Mouse (Mus musculus) embryonic facial prominence, embryonic 15.5 days (tissue): ENCODE results near the gene Brinp1. TPM values are rescaled to one million over a fixed set of nuclear protein-coding genes. Genes with fewer than 3 reads are reported as not detected.
"Not testable (repeated sequence)": the region's sequence is repeated elsewhere in the genome, so short reads cannot be mapped to it uniquely, and the experiment has no call there.

Experiments
- ATAC-seq: fragments of 200-750 bp; cut with Nextera tagmentation; 2 replicates; pipeline ENCODE4 v1.8.0; 2017; ENCODE audit warnings: low read depth, moderate TSS enrichment; ENCODE audit not compliant: insufficient number of reproducible peaks, low FRiP score, low TSS enrichment
- H3K27ac ChIP-seq: fragments of 300-500 bp; sonication (generic); replicated peaks from 2 replicates; pipeline ENCODE4 v1.5.1; 2015; ENCODE audit warnings: mild to moderate bottlenecking, inconsistent platforms
- H3K27me3 ChIP-seq: fragments of 300-500 bp; sonication (generic); 2 replicates; pipeline ENCODE4 v1.6.1; 2015; ENCODE audit warnings: inconsistent platforms
- H3K36me3 ChIP-seq: fragments of 300-500 bp; sonication (generic); 2 replicates; pipeline ENCODE4 v1.6.1; 2015; ENCODE audit warnings: mild to moderate bottlenecking, inconsistent platforms
- H3K4me1 ChIP-seq: fragments of 300-500 bp; sonication (generic); 2 replicates; pipeline ENCODE4 v1.6.1; 2015; ENCODE audit warnings: inconsistent platforms
- H3K4me2 ChIP-seq: fragments of 300-500 bp; sonication (generic); replicated peaks from 2 replicates; pipeline ENCODE4 v1.6.1; 2015; ENCODE audit warnings: mild to moderate bottlenecking, inconsistent platforms
- H3K4me3 ChIP-seq: fragments of 300-500 bp; sonication (generic); replicated peaks from 2 replicates; pipeline ENCODE4 v1.5.1; 2015; ENCODE audit warnings: mild to moderate bottlenecking, inconsistent platforms
- H3K9ac ChIP-seq: fragments of 300-500 bp; sonication (generic); 2 replicates; pipeline ENCODE4 v1.6.1; 2015; ENCODE audit warnings: inconsistent platforms
- H3K9me3 ChIP-seq: fragments of 300-500 bp; sonication (generic); replicated peaks from 2 replicates; pipeline ENCODE4 v1.6.1; 2016; ENCODE audit warnings: inconsistent platforms
- WGBS: fragments of 180-500 bp; shearing (Covaris S2); methylation state at CpG from one replicate; pipeline ENCODE4 v1.1.7; 2015; 5-methylcytosine and 5-hydroxymethylcytosine counted together
- polyA plus RNA-seq: library from polyadenylated mRNA; unstranded; fragments of >200 nt; fragmentation: Nextera tagmentation; extraction: Ambion mirVana; gene quantifications from 2 replicates; pipeline ENCODE4 v1.2.1, GENCODE M21; 2015

The Brinp1 gene
- polyA plus RNA-seq, 1 experiment from 2014 or later = 11.0 TPM

GRCm38 (mm10) chr4:68910942-68911341 is 43.3 kb downstream of the Brinp1 start:
- no peak overlapping the region for H3K4me3 ChIP-seq
- no peaks in the 10 kb centered on the region; the same call in 1 of the 2 replicates for H3K4me1 ChIP-seq
- WGBS = 35% methylated on average over 3 of the region's 3 CpGs
- H3K4me2 ChIP-seq = no peak overlapping the region
- no peaks in the 10 kb centered on the region for H3K27me3 ChIP-seq
- no peaks in the 10 kb centered on the region for H3K9me3 ChIP-seq
- no peak for ATAC-seq
- H3K36me3 ChIP-seq = no peaks in the 10 kb centered on the region
- H3K9ac ChIP-seq = no peak overlapping the region
- no peak overlapping the region for H3K27ac ChIP-seq

- Histone ChIP-seq H3K4me1 (no peaks in the 10 kb centered on the region; the same call in 1 of the 2 replicates), H3K9me3 (no peaks in the 10 kb centered on the region), H3K9ac (no peak overlapping the region), H3K27me3 (no peaks in the 10 kb centered on the region), H3K27ac (no peak overlapping the region), H3K36me3 (no peaks in the 10 kb centered on the region), H3K4me3 (no peak overlapping the region), H3K4me2 (0 out of 2 replicates have a peak overlapping the region, but pooled peaks have one; percentile 9)
- WGBS = 54% methylated on average over 11 of the region's 11 CpGs
- ATAC-seq = no peak
Observed at GRCm38 (mm10) chr4:68906417-68907210, 47.6 kb downstream of the Brinp1 start.

- ATAC-seq = no peak
- Histone ChIP-seq H3K27me3 (no peaks in the 10 kb centered on the region), H3K4me3 (no peak overlapping the region), H3K9ac (no peak overlapping the region), H3K4me2 (no peak overlapping the region), H3K9me3 (no peaks in the 10 kb centered on the region), H3K4me1 (no peaks in the 10 kb centered on the region), H3K27ac (no peak overlapping the region), H3K36me3 (no peaks in the 10 kb centered on the region)
- 81% methylated on average over 4 of the region's 4 CpGs for WGBS
Observed at GRCm38 (mm10) chr4:68890526-68890925, 63.7 kb downstream of the Brinp1 start.

- H3K9me3 ChIP-seq = no peaks in the 10 kb centered on the region
- H3K9ac ChIP-seq = no peak overlapping the region
- H3K4me1 ChIP-seq = no peaks in the 10 kb centered on the region
- no peaks in the 10 kb centered on the region for H3K36me3 ChIP-seq
- no peak overlapping the region for H3K27ac ChIP-seq
- no peaks in the 10 kb centered on the region for H3K27me3 ChIP-seq
- H3K4me3 ChIP-seq = no peak overlapping the region
- no peak overlapping the region for H3K4me2 ChIP-seq
- ATAC-seq = no peak
- 81% methylated on average over 2 of the region's 2 CpGs for WGBS
Observed at GRCm38 (mm10) chr4:68886276-68886675, 67.9 kb downstream of the Brinp1 start.

GRCm38 (mm10) chr4:68872028-68872427 is 82.2 kb downstream of the Brinp1 start:
- H3K9me3 ChIP-seq = no peaks in the 10 kb centered on the region
- no peak overlapping the region for H3K27ac ChIP-seq
- H3K36me3 ChIP-seq = no peaks in the 10 kb centered on the region
- no peaks in the 10 kb centered on the region for H3K4me1 ChIP-seq
- H3K9ac ChIP-seq = no peak overlapping the region
- ATAC-seq = no peak
- no peaks in the 10 kb centered on the region for H3K27me3 ChIP-seq
- no peak overlapping the region for H3K4me3 ChIP-seq
- H3K4me2 ChIP-seq = no peak overlapping the region

GRCm38 (mm10) chr4:68865135-68865767 is 88.9 kb downstream of the Brinp1 start:
- no peak for ATAC-seq
- 67% methylated on average over 4 of the region's 4 CpGs for WGBS

GRCm38 (mm10) chr4:68864668-68865067 is 89.5 kb downstream of the Brinp1 start:
- no peak overlapping the region for H3K4me3 ChIP-seq
- H3K4me2 ChIP-seq = no peak overlapping the region
- H3K27ac ChIP-seq = no peak overlapping the region
- H3K9ac ChIP-seq = no peak overlapping the region
- no peak for ATAC-seq
- 95% methylated on average over 2 of the region's 2 CpGs for WGBS
- H3K4me1 ChIP-seq = no peaks in the 10 kb centered on the region
- H3K27me3 ChIP-seq = no peaks in the 10 kb centered on the region
- no peaks in the 10 kb centered on the region for H3K9me3 ChIP-seq
- H3K36me3 ChIP-seq = no peaks in the 10 kb centered on the region

More at GRCm38 (mm10) chr4:68865135-68865767, 88.9 kb downstream of the Brinp1 start:
- Histone ChIP-seq H3K27ac (no peak overlapping the region), H3K4me3 (no peak overlapping the region), H3K4me2 (no peak overlapping the region), H3K9ac (no peak overlapping the region), H3K27me3 (no peaks in the 10 kb centered on the region), H3K36me3 (no peaks in the 10 kb centered on the region), H3K4me1 (no peaks in the 10 kb centered on the region), H3K9me3 (no peaks in the 10 kb centered on the region)

GRCm38 (mm10) chr4:68856868-68857267 is 97.3 kb downstream of the Brinp1 start:
- no peak overlapping the region for H3K4me2 ChIP-seq
- WGBS = 47% methylated on average over 1 of the region's 1 CpGs
- no peaks in the 10 kb centered on the region for H3K4me1 ChIP-seq
- no peaks in the 10 kb centered on the region for H3K27me3 ChIP-seq
- H3K27ac ChIP-seq = no peak overlapping the region
- H3K4me3 ChIP-seq = no peak overlapping the region
- H3K36me3 ChIP-seq = no peaks in the 10 kb centered on the region
- H3K9me3 ChIP-seq = no peaks in the 10 kb centered on the region
- no peak for ATAC-seq
- H3K9ac ChIP-seq = no peak overlapping the region

GRCm38 (mm10) chr4:68849671-68850070 is 104.5 kb downstream of the Brinp1 start:
- Histone ChIP-seq H3K4me2 (no peak overlapping the region), H3K9ac (no peak overlapping the region), H3K9me3 (no peaks in the 10 kb centered on the region), H3K27ac (no peak overlapping the region), H3K36me3 (no peaks in the 10 kb centered on the region), H3K4me1 (no peaks in the 10 kb centered on the region), H3K4me3 (no peak overlapping the region), H3K27me3 (no peaks in the 10 kb centered on the region)
- 54% methylated on average over 3 of the region's 3 CpGs for WGBS
- ATAC-seq = no peak

GRCm38 (mm10) chr4:68846976-68847375 is 107.2 kb downstream of the Brinp1 start:
- Histone ChIP-seq H3K27me3 (no peaks in the 10 kb centered on the region), H3K4me1 (no peaks in the 10 kb centered on the region), H3K4me2 (no peak overlapping the region), H3K27ac (no peak overlapping the region), H3K4me3 (no peak overlapping the region), H3K36me3 (no peaks in the 10 kb centered on the region), H3K9me3 (no peaks in the 10 kb centered on the region), H3K9ac (no peak overlapping the region)
- ATAC-seq = no peak
- WGBS = 65% methylated on average over 1 of the region's 1 CpGs

- Histone ChIP-seq H3K9me3 (no peaks in the 10 kb centered on the region), H3K9ac (no peak overlapping the region), H3K4me1 (no peaks in the 10 kb centered on the region), H3K4me2 (no peak overlapping the region), H3K36me3 (no peaks in the 10 kb centered on the region), H3K27ac (no peak overlapping the region), H3K4me3 (no peak overlapping the region), H3K27me3 (no peaks in the 10 kb centered on the region)
- WGBS = 44% methylated on average over 3 of the region's 3 CpGs
- no peak for ATAC-seq
Observed at GRCm38 (mm10) chr4:68845964-68846363, 108.2 kb downstream of the Brinp1 start.

- H3K9ac ChIP-seq, H3K27me3 ChIP-seq, H3K27ac ChIP-seq, H3K4me3 ChIP-seq, H3K4me1 ChIP-seq, H3K9me3 ChIP-seq, ATAC-seq, H3K4me2 ChIP-seq, H3K36me3 ChIP-seq: not testable (repeated sequence)
Observed at GRCm38 (mm10) chr4:68813997-68814396, 140.2 kb downstream of the Brinp1 start.
